Mouse (Mus musculus) effector memory CD4-positive, alpha-beta T cell, adult 5 months (primary cell): ENCODE data around the gene Pglyrp3. TPM values are rescaled to one million over a fixed set of nuclear protein-coding genes. Genes with fewer than 3 reads are reported as not detected.

Experiments used
- polyA plus RNA-seq: library from polyadenylated mRNA; unstranded; fragments of 100-300 nt; shearing (Covaris generic); gene quantifications from one replicate; pipeline ENCODE4 v1.2.1, GENCODE M21; 2017

The Pglyrp3 gene
- not detected for polyA plus RNA-seq

DNA sequence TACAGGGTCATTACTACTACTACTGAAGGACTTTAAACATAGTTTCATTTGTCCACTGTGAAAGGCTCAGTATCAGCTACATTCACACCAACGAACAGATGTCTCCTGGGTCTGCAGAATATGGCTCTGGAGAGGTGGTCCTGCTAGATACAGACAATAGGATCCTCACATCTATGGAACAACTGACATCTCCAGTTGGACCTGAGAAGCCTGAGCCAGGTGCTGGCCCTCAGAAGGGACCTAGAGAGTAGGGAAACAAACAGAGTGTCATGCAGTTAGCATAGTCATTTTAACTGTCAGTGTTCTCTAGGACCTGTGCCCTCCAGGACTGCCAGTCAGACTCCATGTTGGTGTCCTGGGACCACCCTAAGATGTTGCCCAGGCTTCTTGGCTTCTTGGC, at the start of gene Pglyrp3:
Gene Pglyrp3 (plus strand): TSS at position 301 of the 400 bp plus-strand sequence.

Other genes with a start within 250 kb of the Pglyrp3 start
- not detected for gene Lor, start 68.6 kb downstream of the Pglyrp3 start, polyA plus RNA-seq
- not detected for gene Prr9, start 109.4 kb downstream of the Pglyrp3 start, polyA plus RNA-seq
- not detected for gene Lelp1, start 128.2 kb downstream of the Pglyrp3 start, polyA plus RNA-seq
- gene Sprr2a1, start 201.2 kb downstream of the Pglyrp3 start, polyA plus RNA-seq: not detected
- not detected for gene Sprr2a2, start 201.3 kb downstream of the Pglyrp3 start, polyA plus RNA-seq